Mouse (Mus musculus): ENCODE results near the gene Mcu. TPM values are rescaled to one million over a fixed set of nuclear protein-coding genes. Genes with fewer than 3 reads are reported as not detected.

The Mcu gene
- polyA plus RNA-seq, 1 experiment = 32.4 TPM

DNA sequence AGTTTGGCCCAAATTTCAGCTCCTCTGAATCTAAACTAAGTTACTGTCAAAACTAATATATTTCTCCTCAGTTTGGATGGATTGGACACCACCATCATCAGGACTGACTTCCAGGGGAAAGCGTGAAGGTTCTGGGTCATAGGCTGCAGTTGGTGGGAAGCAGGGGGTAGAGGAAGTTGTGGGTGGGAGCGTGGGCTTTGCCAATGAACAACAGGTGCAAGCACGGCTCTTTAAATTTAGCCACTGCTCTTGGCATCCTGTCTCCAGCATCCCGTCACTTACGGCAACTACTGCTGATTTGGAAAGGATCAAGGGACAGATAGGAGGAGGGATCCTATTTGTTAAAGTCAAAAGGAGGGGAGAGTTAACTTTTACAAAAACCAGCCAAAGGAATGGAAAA lies 7.0 kb upstream of the Mcu start:
- WGBS = 4% methylated on average over 5 of the region's 5 CpGs
- peak; percentile 68 to 85 for DNase-seq
- TF ChIP-seq POLR2A (IDR thresholded peaks at IDR 0.05; ENCODE audit: borderline replicate concordance, insufficient read depth, low read length) = no peak
- Histone ChIP-seq H3K4me1 (ENCODE audit: control insufficient read depth, insufficient read depth, low read length) (peaks cover 6% of the 10 kb centered on the region; the same call in 1 of the 2 replicates), H3K27me3 (ENCODE audit: control insufficient read depth, insufficient read depth, low read length) (no peaks in the 10 kb centered on the region), H3K27ac (ENCODE audit: insufficient read depth, low read length) (no peak overlapping the region), H3K4me3 (replicated peaks; ENCODE audit: insufficient read depth, low read depth, low read length) (no peak overlapping the region)

DNA sequence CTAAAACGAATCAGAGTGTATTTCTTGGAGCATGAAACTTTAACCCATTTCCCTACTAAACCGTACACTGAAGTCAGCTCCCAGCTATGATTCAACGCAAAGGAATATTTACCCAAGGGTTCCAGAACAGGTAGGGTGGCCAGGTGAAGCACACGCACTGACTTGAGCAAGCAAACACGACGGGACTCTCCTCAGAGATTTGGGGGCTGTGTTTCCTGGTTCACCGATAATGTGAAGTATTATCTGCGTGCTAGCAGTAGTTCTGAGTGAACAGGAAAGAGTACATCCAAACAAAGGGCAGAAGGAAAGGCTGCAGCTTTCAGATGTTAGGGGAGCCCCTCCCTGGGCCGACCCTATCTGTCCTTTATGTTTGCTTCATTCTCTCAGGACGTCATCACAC lies 4.9 kb upstream of the Mcu start:
- WGBS = 83% methylated on average over 10 of the region's 10 CpGs
- no peaks in the 10 kb centered on the region for H3K27me3 ChIP-seq (ENCODE audit: control insufficient read depth, insufficient read depth, low read length)
- no peak for TF ChIP-seq CTCF (IDR thresholded peaks at IDR 0.05; ENCODE audit: borderline replicate concordance, insufficient read depth, low read depth, low read length)
- no peak for TF ChIP-seq POLR2A (IDR thresholded peaks at IDR 0.05; ENCODE audit: borderline replicate concordance, insufficient read depth, low read length)
- peaks cover 6% of the 10 kb centered on the region; the same call in 1 of the 2 replicates for H3K4me1 ChIP-seq (ENCODE audit: control insufficient read depth, insufficient read depth, low read length)
- no peak for DNase-seq
- no peak overlapping the region for H3K27ac ChIP-seq (ENCODE audit: insufficient read depth, low read length)
- no peak overlapping the region for H3K4me3 ChIP-seq (replicated peaks; ENCODE audit: insufficient read depth, low read depth, low read length)

DNA sequence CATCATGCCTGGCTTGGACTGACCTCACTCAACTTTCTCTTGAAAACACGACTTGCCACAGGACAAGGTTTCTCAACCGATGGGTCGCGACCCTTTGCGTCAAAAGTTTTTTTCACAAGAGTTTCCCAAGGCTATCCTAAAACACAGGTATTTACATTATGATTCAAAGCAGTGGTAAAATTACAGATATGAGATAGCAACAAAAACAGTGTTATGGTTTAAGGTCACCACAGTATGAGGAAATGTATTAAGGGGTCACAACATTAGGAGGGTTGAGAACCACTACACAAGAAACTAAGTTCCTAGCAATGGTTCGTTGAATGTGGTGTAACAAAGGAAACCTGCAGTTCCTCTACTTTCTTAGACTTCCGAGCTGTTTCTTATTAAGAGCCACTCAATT lies 1.3 kb upstream of the Mcu start:
- Histone ChIP-seq H3K27me3 (ENCODE audit: control insufficient read depth, insufficient read depth, low read length) (no peaks in the 10 kb centered on the region), H3K27ac (ENCODE audit: insufficient read depth, low read length) (no peak overlapping the region), H3K4me3 (replicated peaks; ENCODE audit: insufficient read depth, low read depth, low read length) (no peak overlapping the region), H3K4me1 (ENCODE audit: control insufficient read depth, insufficient read depth, low read length) (peaks cover 6% of the 10 kb centered on the region; the same call in 1 of the 2 replicates)
- WGBS = 93% methylated on average over 7 of the region's 7 CpGs
- DNase-seq = no peak
- no peak for TF ChIP-seq CTCF (IDR thresholded peaks at IDR 0.05; ENCODE audit: borderline replicate concordance, insufficient read depth, low read depth, low read length)
- TF ChIP-seq POLR2A (IDR thresholded peaks at IDR 0.05; ENCODE audit: borderline replicate concordance, insufficient read depth, low read length) = no peak

DNA sequence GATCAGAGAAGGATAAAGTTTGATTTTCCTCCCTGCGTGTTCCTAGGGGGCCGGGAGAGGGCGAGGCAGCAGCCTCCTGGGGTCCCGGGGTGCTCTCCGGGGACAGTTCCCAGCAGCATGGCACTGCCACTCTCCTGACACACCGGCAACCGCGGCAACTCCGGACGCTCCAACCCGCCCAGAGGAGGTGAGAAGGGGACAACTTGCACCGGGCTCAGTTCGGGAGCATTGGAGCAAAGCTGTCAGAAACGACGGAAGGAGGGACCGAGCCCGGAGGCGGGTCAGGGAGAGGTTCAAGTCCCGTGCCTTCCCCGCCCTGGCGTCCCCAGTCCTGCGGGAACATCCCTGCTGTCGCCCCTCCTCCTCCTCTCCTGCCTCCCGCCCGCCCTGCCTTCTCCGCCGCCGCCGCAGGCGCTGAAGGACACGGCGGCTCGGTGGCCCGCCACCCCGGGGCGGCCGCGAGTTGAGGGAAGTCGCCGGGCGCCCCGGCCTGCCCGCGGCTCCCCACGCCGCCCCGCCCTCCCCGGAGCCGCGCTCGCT lies 441 bp downstream of the Mcu start, which contains the start of gene Gm10322:
Gene Gm10322, plus strand, starts transcription at position 83 of the 540 bp plus-strand sequence.
- TF ChIP-seq CTCF (IDR thresholded peaks at IDR 0.05; ENCODE audit: borderline replicate concordance, insufficient read depth, low read depth, low read length) = no peak
- TF ChIP-seq POLR2A (IDR thresholded peaks at IDR 0.05; ENCODE audit: borderline replicate concordance, insufficient read depth, low read length) = no peak
- DNase-seq = peak; percentile 73 to 82

DNA sequence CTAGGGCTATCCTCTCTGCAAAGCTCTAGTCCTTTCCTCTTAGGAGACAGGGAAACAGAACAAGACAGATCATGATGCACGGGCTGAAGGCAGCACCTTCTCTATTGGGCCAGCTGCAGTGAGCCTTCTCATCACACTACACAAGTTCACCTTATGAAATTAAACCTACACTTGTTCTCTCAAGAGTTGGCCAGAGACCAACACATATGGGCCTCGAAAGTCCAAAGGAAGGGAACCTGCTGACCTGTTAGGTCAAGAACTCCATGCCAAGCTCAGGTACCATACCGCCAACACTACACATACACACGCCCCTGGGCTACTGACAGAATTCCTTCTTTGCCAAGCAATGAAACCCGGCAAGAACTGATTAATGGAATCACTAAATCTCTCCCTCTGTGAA lies 1.1 kb downstream of the Mcu start:
- peak overlapping the region; percentile 30; the same call in 1 of the 2 replicates for H3K27ac ChIP-seq (ENCODE audit: insufficient read depth, low read length)
- peak; percentile 56 to 57 for DNase-seq
- TF ChIP-seq POLR2A (IDR thresholded peaks at IDR 0.05; ENCODE audit: borderline replicate concordance, insufficient read depth, low read length) (no peak), CTCF (IDR thresholded peaks at IDR 0.05; ENCODE audit: borderline replicate concordance, insufficient read depth, low read depth, low read length) (no peak)
- WGBS = 2% methylated on average over 5 of the region's 5 CpGs
- H3K27me3 ChIP-seq (ENCODE audit: control insufficient read depth, insufficient read depth, low read length) = no peaks in the 10 kb centered on the region
- H3K4me1 ChIP-seq (ENCODE audit: control insufficient read depth, insufficient read depth, low read length) = peaks cover 6% of the 10 kb centered on the region; the same call in 1 of the 2 replicates
- H3K4me3 ChIP-seq (replicated peaks; ENCODE audit: insufficient read depth, low read depth, low read length) = peak overlapping the region; percentile 63

More for the DNA sequence above, 441 bp downstream of the Mcu start, which contains the start of gene Gm10322:
- no peaks in the 10 kb centered on the region for H3K27me3 ChIP-seq (ENCODE audit: control insufficient read depth, insufficient read depth, low read length)
- under 1% methylated on average over 50 of the region's 51 CpGs for WGBS
- peak within 1 kb of the TSS; percentile 30 for H3K27ac ChIP-seq (ENCODE audit: insufficient read depth, low read length)
- peak within 1 kb of the TSS; percentile 63 for H3K4me3 ChIP-seq (replicated peaks; ENCODE audit: insufficient read depth, low read depth, low read length)
- H3K4me1 ChIP-seq (ENCODE audit: control insufficient read depth, insufficient read depth, low read length) = peaks cover 6% of the 10 kb centered on the region; the same call in 1 of the 2 replicates

DNA sequence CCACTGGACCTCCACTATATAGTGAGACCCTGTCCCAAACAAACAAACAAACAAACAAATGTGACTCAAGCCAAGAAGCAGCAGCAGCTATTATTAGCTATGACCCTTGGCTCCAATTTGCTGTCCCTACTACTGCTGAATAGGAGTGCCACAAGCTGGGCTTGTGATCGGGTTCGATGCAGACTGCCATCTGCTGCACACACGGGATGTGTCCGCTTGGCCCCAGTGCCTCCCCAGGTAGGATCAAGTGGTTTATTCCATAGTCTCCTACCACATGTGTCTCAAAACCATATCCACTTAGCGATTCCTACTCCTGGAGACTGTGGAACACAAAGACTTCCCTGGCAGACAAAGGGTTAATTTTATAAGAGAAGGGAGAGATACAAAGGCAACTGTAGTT lies 2.4 kb downstream of the Mcu start:
- H3K4me3 ChIP-seq (replicated peaks; ENCODE audit: insufficient read depth, low read depth, low read length) = peak overlapping the region; percentile 40
- peaks cover 11% of the 10 kb centered on the region; the same call in 1 of the 2 replicates for H3K4me1 ChIP-seq (ENCODE audit: control insufficient read depth, insufficient read depth, low read length)
- H3K27ac ChIP-seq (ENCODE audit: insufficient read depth, low read length) = peak overlapping the region; percentile 21; the same call in 1 of the 2 replicates
- DNase-seq = peak; percentile 69 to 83
- H3K27me3 ChIP-seq (ENCODE audit: control insufficient read depth, insufficient read depth, low read length) = no peaks in the 10 kb centered on the region
- 7% methylated on average over 5 of the region's 5 CpGs for WGBS
- TF ChIP-seq POLR2A (IDR thresholded peaks at IDR 0.05; ENCODE audit: borderline replicate concordance, insufficient read depth, low read length) (no peak), CTCF (IDR thresholded peaks at IDR 0.05; ENCODE audit: borderline replicate concordance, insufficient read depth, low read depth, low read length) (peak; percentile 59; the same call in 1 of the 2 replicates)

DNA sequence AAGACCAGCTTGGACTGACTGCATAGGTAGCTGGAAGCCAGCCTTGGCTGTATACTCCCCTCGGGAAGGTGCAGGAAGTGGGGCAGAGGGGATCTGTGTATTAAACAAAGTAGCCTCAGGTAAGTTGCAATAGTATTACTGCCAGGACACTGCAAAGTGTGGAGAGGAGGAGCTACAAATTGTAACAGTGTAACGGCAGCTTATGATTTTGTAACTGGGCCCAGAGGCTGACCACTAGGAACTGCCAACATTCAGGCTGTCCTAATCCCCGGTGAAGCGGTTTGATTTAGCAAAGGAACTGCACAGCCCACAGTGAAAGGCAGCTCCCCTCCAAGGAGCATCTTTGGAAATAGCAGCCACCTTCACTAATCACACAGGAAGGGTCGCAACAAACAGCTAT lies 3.2 kb downstream of the Mcu start:
- WGBS = 10% methylated on average over 5 of the region's 5 CpGs
- TF ChIP-seq CTCF (IDR thresholded peaks at IDR 0.05; ENCODE audit: borderline replicate concordance, insufficient read depth, low read depth, low read length) (no peak), POLR2A (IDR thresholded peaks at IDR 0.05; ENCODE audit: borderline replicate concordance, insufficient read depth, low read length) (no peak)

DNA sequence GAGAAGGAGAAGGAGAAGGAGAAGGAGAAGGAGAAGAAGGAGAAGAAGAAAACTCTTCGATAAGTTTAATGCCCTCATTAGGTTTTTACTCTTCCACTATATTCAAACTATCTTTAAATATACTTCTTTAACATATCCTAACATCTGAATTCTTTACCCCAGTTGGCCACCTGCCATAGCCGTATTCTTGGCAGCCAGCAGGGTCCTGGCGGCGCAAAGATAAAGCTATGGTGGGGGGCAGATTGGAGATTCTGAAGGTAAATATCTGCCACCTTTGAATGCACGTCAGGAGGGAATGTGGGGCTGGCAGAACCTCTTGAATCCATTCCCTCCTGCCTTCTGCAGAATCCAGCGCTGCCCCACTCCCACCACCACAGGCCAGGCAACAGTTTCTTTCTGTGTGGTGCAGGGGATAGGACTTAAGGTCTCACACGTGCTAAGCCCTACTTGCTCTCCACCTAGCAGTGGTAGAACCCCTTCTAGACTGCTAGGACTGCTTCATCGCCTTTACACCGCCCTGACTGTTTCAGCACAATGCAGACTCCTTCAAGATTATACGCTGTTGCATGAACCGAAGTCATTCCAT lies 11.5 kb downstream of the Mcu start:
- 59% methylated on average over 11 of the region's 11 CpGs for WGBS
- Histone ChIP-seq H3K4me1 (ENCODE audit: control insufficient read depth, insufficient read depth, low read length) (peaks cover 26% of the 10 kb centered on the region), H3K27ac (ENCODE audit: insufficient read depth, low read length) (no peak overlapping the region), H3K27me3 (ENCODE audit: control insufficient read depth, insufficient read depth, low read length) (no peaks in the 10 kb centered on the region), H3K4me3 (replicated peaks; ENCODE audit: insufficient read depth, low read depth, low read length) (no peak overlapping the region)
- TF ChIP-seq CTCF (IDR thresholded peaks at IDR 0.05; ENCODE audit: borderline replicate concordance, insufficient read depth, low read depth, low read length) = no peak
- TF ChIP-seq POLR2A (IDR thresholded peaks at IDR 0.05; ENCODE audit: borderline replicate concordance, insufficient read depth, low read length) = no peak
- no peak for DNase-seq

More for the DNA sequence above, 3.2 kb downstream of the Mcu start:
- H3K4me3 ChIP-seq (replicated peaks; ENCODE audit: insufficient read depth, low read depth, low read length) = peak overlapping the region; percentile 18
- peak; percentile 42 to 44 for DNase-seq
- H3K27me3 ChIP-seq (ENCODE audit: control insufficient read depth, insufficient read depth, low read length) = no peaks in the 10 kb centered on the region
- H3K4me1 ChIP-seq (ENCODE audit: control insufficient read depth, insufficient read depth, low read length) = peaks cover 16% of the 10 kb centered on the region; the same call in 1 of the 2 replicates
- no peak overlapping the region for H3K27ac ChIP-seq (ENCODE audit: insufficient read depth, low read length)
